Mouse (Mus musculus): Measurements from ENCODE around the gene Cxcr4. TPM values are rescaled to one million over a fixed set of nuclear protein-coding genes. Genes with fewer than 3 reads are reported as not detected.

Cxcr4 gene
- total and polyA plus RNA-seq, 2 experiments from 2014 or later = 1.0 to 15.7 TPM

DNA sequence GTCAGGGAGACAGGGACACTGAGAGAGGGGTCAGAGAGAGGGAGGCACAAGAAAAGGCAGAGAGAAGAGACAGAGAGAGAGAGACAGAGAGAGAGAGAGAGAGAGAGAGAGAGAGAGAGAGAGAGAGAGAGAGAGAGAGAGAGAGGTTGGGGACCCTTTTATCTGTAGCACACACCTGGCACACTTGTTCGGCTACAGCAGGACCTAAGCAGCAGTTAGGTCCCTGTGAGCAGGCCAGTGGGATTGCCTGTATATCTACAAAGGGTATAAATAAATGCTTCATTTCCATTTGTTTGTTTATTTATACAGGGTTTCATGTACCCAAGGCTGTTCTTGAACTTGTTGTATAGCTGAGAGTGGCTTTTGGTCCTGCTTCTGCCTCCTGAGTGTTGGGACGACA, 49.0 kb downstream of the Cxcr4 start:
- DNase-seq (ENCODE audit: low spot score) (no peak), ATAC-seq (ENCODE audit: insufficient read depth, low read depth) (no peak)
- Histone ChIP-seq H3K36me3 (replicated peaks; ENCODE audit: control insufficient read depth, insufficient read depth, low read length) (no peaks in the 10 kb centered on the region), H3K4me3 (ENCODE audit: low read depth, low read length) (no peak overlapping the region), H3K4me1 (ENCODE audit: control insufficient read depth, insufficient read depth) (no peaks in the 10 kb centered on the region), H3K9me3 (replicated peaks; ENCODE audit: control insufficient read depth, low read length) (no peaks in the 10 kb centered on the region), H3K9ac (replicated peaks; ENCODE audit: low read depth, low read length) (no peak overlapping the region), H3K27me3 (ENCODE audit: control insufficient read depth, insufficient read depth, low read length) (no peaks in the 10 kb centered on the region), H3K27ac (ENCODE audit: low read depth) (no peak overlapping the region), H3K4me2 (ENCODE audit: low read depth, low read length) (no peak overlapping the region)
- 87% methylated on average over 2 of the region's 2 CpGs for WGBS
- TF ChIP-seq EP300 (IDR thresholded peaks at IDR 0.05; ENCODE audit: low read depth) (no peak), CTCF (IDR thresholded peaks at IDR 0.05; ENCODE audit: low read depth) (no peak)

- no peak for TF ChIP-seq EP300 (IDR thresholded peaks at IDR 0.05; ENCODE audit: low read depth)
- TF ChIP-seq CTCF (IDR thresholded peaks at IDR 0.05; ENCODE audit: low read depth) = no peak
- H3K4me2 ChIP-seq (ENCODE audit: low read depth, low read length) = no peak overlapping the region
- 56% methylated on average over 3 of the region's 3 CpGs for WGBS
Measured at GRCm38 (mm10) chr1:128542555-128542954, 49.5 kb downstream of the Cxcr4 start.

DNA sequence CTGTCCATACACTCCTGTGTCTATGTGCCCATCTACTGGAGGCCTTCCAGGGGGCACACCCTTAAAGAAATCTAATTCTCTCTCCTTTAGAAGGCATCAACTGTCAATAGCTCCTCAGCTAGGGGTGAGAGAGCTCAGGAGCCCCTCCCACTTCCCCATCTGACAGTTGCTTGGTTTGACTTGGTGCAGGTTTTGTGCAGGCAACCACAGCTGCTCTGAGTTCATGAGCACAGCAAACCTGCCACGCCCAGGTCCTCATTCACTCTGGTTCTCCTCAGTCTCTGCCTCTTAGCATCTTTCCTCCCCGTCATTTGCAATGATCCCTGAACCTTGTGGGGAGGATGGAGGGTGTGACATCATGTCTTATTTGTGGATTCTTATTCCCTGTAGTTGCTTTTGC, 51.9 kb downstream of the Cxcr4 start:
- 71% methylated on average over 2 of the region's 2 CpGs for WGBS

More at GRCm38 (mm10) chr1:128542555-128542954, 49.5 kb downstream of the Cxcr4 start:
- Histone ChIP-seq H3K36me3 (replicated peaks; ENCODE audit: control insufficient read depth, insufficient read depth, low read length) (no peaks in the 10 kb centered on the region), H3K27ac (ENCODE audit: low read depth) (no peak overlapping the region), H3K27me3 (ENCODE audit: control insufficient read depth, insufficient read depth, low read length) (no peaks in the 10 kb centered on the region), H3K4me1 (ENCODE audit: control insufficient read depth, insufficient read depth) (no peaks in the 10 kb centered on the region), H3K4me3 (ENCODE audit: low read depth, low read length) (no peak overlapping the region), H3K9ac (replicated peaks; ENCODE audit: low read depth, low read length) (no peak overlapping the region), H3K9me3 (replicated peaks; ENCODE audit: control insufficient read depth, low read length) (no peaks in the 10 kb centered on the region)
- DNase-seq (ENCODE audit: low spot score) = no peak
- no peak for ATAC-seq (ENCODE audit: insufficient read depth, low read depth)

GRCm38 (mm10) chr1:128539555-128539954, 52.5 kb downstream of the Cxcr4 start:
- ATAC-seq (ENCODE audit: insufficient read depth, low read depth) (no peak), DNase-seq (ENCODE audit: low spot score) (no peak)
- H3K27me3 ChIP-seq (ENCODE audit: control insufficient read depth, insufficient read depth, low read length) = no peaks in the 10 kb centered on the region
- no peak overlapping the region for H3K4me2 ChIP-seq (ENCODE audit: low read depth, low read length)
- H3K27ac ChIP-seq (ENCODE audit: low read depth) = no peak overlapping the region
- 63% methylated on average over 10 of the region's 10 CpGs for WGBS
- TF ChIP-seq CTCF (IDR thresholded peaks at IDR 0.05; ENCODE audit: low read depth) (no peak), EP300 (IDR thresholded peaks at IDR 0.05; ENCODE audit: low read depth) (no peak)
- H3K4me3 ChIP-seq (ENCODE audit: low read depth, low read length) = no peak overlapping the region
- no peak overlapping the region for H3K9ac ChIP-seq (replicated peaks; ENCODE audit: low read depth, low read length)
- no peaks in the 10 kb centered on the region for H3K4me1 ChIP-seq (ENCODE audit: control insufficient read depth, insufficient read depth)
- H3K36me3 ChIP-seq (replicated peaks; ENCODE audit: control insufficient read depth, insufficient read depth, low read length) = no peaks in the 10 kb centered on the region
- no peaks in the 10 kb centered on the region for H3K9me3 ChIP-seq (replicated peaks; ENCODE audit: control insufficient read depth, low read length)

More for the DNA sequence above, 51.9 kb downstream of the Cxcr4 start:
- ATAC-seq (ENCODE audit: insufficient read depth, low read depth) (no peak), DNase-seq (ENCODE audit: low spot score) (no peak)
- TF ChIP-seq EP300 (IDR thresholded peaks at IDR 0.05; ENCODE audit: low read depth) = no peak
- TF ChIP-seq CTCF (IDR thresholded peaks at IDR 0.05; ENCODE audit: low read depth) = no peak
- H3K9ac ChIP-seq (replicated peaks; ENCODE audit: low read depth, low read length) = no peak overlapping the region
- no peaks in the 10 kb centered on the region for H3K9me3 ChIP-seq (replicated peaks; ENCODE audit: control insufficient read depth, low read length)
- no peaks in the 10 kb centered on the region for H3K36me3 ChIP-seq (replicated peaks; ENCODE audit: control insufficient read depth, insufficient read depth, low read length)
- no peak overlapping the region for H3K27ac ChIP-seq (ENCODE audit: low read depth)
- H3K4me1 ChIP-seq (ENCODE audit: control insufficient read depth, insufficient read depth) = no peaks in the 10 kb centered on the region
- H3K4me2 ChIP-seq (ENCODE audit: low read depth, low read length) = no peak overlapping the region
- no peak overlapping the region for H3K4me3 ChIP-seq (ENCODE audit: low read depth, low read length)
- no peaks in the 10 kb centered on the region for H3K27me3 ChIP-seq (ENCODE audit: control insufficient read depth, insufficient read depth, low read length)

Other genes with a start within 250 kb of the Cxcr4 start
- 54.3 and 85.4 TPM in 2 replicates for gene Mcm6, start 232.6 kb downstream of the Cxcr4 start, total RNA-seq (2014; rRNA removed; ENCODE audit: low replicate concordance)
- 39.6 and 43.5 TPM in 2 replicates for gene Mcm6, start 232.6 kb downstream of the Cxcr4 start, polyA plus RNA-seq (2015; fragmentation: Nextera tagmentation; extraction: Ambion mirVana)
- gene Dars, start 174.9 kb downstream of the Cxcr4 start, total RNA-seq (2014; rRNA removed; ENCODE audit: low replicate concordance) = 42.6 and 60.7 TPM in 2 replicates
- gene Dars, start 174.9 kb downstream of the Cxcr4 start, polyA plus RNA-seq (2015; fragmentation: Nextera tagmentation; extraction: Ambion mirVana) = 74.7 and 76.6 TPM in 2 replicates

Measured in heart, postnatal 0 days (tissue).